Mouse (Mus musculus) liver, postnatal 0 days (tissue): ENCODE data around the gene Mfap3l.

Experiments
- CTCF ChIP-seq: sonication (generic); IDR thresholded peaks from 2 replicates; pipeline ENCODE4 v1.5.1; 2016; ENCODE audit warnings: antibody characterized with exemption, low read depth
- EP300 ChIP-seq: IDR thresholded peaks from 2 replicates; pipeline ENCODE4 v1.6.1; 2016; ENCODE audit warnings: antibody characterized with exemption, low read depth, mild to moderate bottlenecking

GRCm38 (mm10) chr8:60661191-60661590 lies 28.6 kb downstream of the Mfap3l start:
- TF ChIP-seq CTCF (no peak), EP300 (no peak)
